Mouse (Mus musculus) bone marrow, adult 2 months (tissue): Measurements from ENCODE around the gene Erbb4. TPM values are rescaled to one million over a fixed set of nuclear protein-coding genes. Genes with fewer than 3 reads are reported as not detected.

Experiments used
- H3K27ac ChIP-seq: fragments of 200-500 bp; 2 replicates; pipeline ENCODE4 v1.5.1; 2012; ENCODE audit warnings: low read depth, mild to moderate bottlenecking, control low read depth, inconsistent platforms, low read length; ENCODE audit not compliant: control insufficient read depth, poor library complexity, insufficient read depth
- H3K4me1 ChIP-seq: fragments of 200-500 bp; 2 replicates; pipeline ENCODE4 v1.6.1; 2011; ENCODE audit warnings: low read length; ENCODE audit not compliant: control insufficient read depth, insufficient read depth
- H3K4me3 ChIP-seq: fragments of 200-500 bp; replicated peaks from 2 replicates; pipeline ENCODE3; 2011; ENCODE audit warnings: mild to moderate bottlenecking, low read depth, low read length, control low read depth; ENCODE audit not compliant: control insufficient read depth
- CTCF ChIP-seq: fragments of 200-500 bp; IDR thresholded peaks from 2 replicates; pipeline ENCODE4 v1.5.1; 2011; ENCODE audit warnings: low read length, control low read depth; ENCODE audit not compliant: control insufficient read depth, insufficient read depth
- POLR2A ChIP-seq: fragments of 200-500 bp; IDR thresholded peaks from 2 replicates; pipeline ENCODE4 v1.6.1; 2011; ENCODE audit warnings: low read depth, mild to moderate bottlenecking, control low read depth, low read length, borderline replicate concordance; ENCODE audit not compliant: control insufficient read depth
- WGBS: fragments of 180-500 bp; shearing (Covaris S2); methylation state at CpG from one replicate; pipeline ENCODE4 v1.1.7; 2018; 5-methylcytosine and 5-hydroxymethylcytosine counted together
- polyA plus RNA-seq: library from polyadenylated mRNA; stranded (reverse); fragments of >200 nt; gene quantifications from 2 replicates; pipeline ENCODE4 v1.2.4, GENCODE M21; 2011; ENCODE audit warnings: low replicate concordance; ENCODE audit not compliant: missing spikeins, insufficient read depth, insufficient read length

The Erbb4 gene
- polyA plus RNA-seq, 1 experiment = not detected

GRCm38 (mm10) chr1:68933330-68934065, 174.4 kb downstream of the Erbb4 start:
- H3K27ac ChIP-seq = no peak overlapping the region
- no peaks in the 10 kb centered on the region for H3K4me1 ChIP-seq
- no peak overlapping the region for H3K4me3 ChIP-seq
- TF ChIP-seq CTCF = no peak
- WGBS = 54% methylated on average over 3 of the region's 3 CpGs

- WGBS = 64% methylated on average over 3 of the region's 3 CpGs
- H3K27ac ChIP-seq = no peak overlapping the region
- no peak for TF ChIP-seq POLR2A
- no peak for TF ChIP-seq CTCF
- H3K4me3 ChIP-seq = no peak overlapping the region
- no peaks in the 10 kb centered on the region for H3K4me1 ChIP-seq
Measured at GRCm38 (mm10) chr1:68917828-68918227, 190.0 kb downstream of the Erbb4 start.

GRCm38 (mm10) chr1:68892041-68892440, 215.8 kb downstream of the Erbb4 start:
- TF ChIP-seq CTCF = no peak
- TF ChIP-seq POLR2A = no peak
- Histone ChIP-seq H3K4me3 (no peak overlapping the region), H3K4me1 (no peaks in the 10 kb centered on the region), H3K27ac (no peak overlapping the region)
- WGBS = 54% methylated on average over 2 of the region's 2 CpGs

GRCm38 (mm10) chr1:68886823-68887222, 221.0 kb downstream of the Erbb4 start:
- 73% methylated on average over 3 of the region's 3 CpGs for WGBS
- Histone ChIP-seq H3K4me1 (no peaks in the 10 kb centered on the region), H3K4me3 (no peak overlapping the region), H3K27ac (no peak overlapping the region)
- no peak for TF ChIP-seq POLR2A
- no peak for TF ChIP-seq CTCF

- no peak overlapping the region for H3K4me3 ChIP-seq
Measured at GRCm38 (mm10) chr1:68874954-68875353, 232.9 kb downstream of the Erbb4 start.

GRCm38 (mm10) chr1:68873635-68874020, 234.2 kb downstream of the Erbb4 start:
- H3K4me3 ChIP-seq = no peak overlapping the region
- WGBS = 83% methylated on average over 1 of the region's 1 CpGs
- no peak for TF ChIP-seq CTCF
- no peak for TF ChIP-seq POLR2A

More at GRCm38 (mm10) chr1:68874954-68875353, 232.9 kb downstream of the Erbb4 start:
- 81% methylated on average over 8 of the region's 8 CpGs for WGBS
- Histone ChIP-seq H3K27ac (no peak overlapping the region), H3K4me1 (no peaks in the 10 kb centered on the region)
- no peak for TF ChIP-seq POLR2A

GRCm38 (mm10) chr1:68872976-68873634, 234.8 kb downstream of the Erbb4 start:
- 55% methylated on average over 2 of the region's 2 CpGs for WGBS
- no peak for TF ChIP-seq CTCF
- TF ChIP-seq POLR2A = no peak
- Histone ChIP-seq H3K27ac (no peak overlapping the region), H3K4me3 (no peak overlapping the region), H3K4me1 (no peaks in the 10 kb centered on the region)

More at GRCm38 (mm10) chr1:68873635-68874020, 234.2 kb downstream of the Erbb4 start:
- no peak overlapping the region for H3K27ac ChIP-seq
- no peaks in the 10 kb centered on the region for H3K4me1 ChIP-seq

GRCm38 (mm10) chr1:68860341-68860740, 247.5 kb downstream of the Erbb4 start:
- H3K4me1 ChIP-seq = no peaks in the 10 kb centered on the region
- 68% methylated on average over 2 of the region's 2 CpGs for WGBS
- no peak overlapping the region for H3K4me3 ChIP-seq
- TF ChIP-seq CTCF (no peak), POLR2A (no peak)
- H3K27ac ChIP-seq = no peak overlapping the region
